Mouse (Mus musculus) granulocyte monocyte progenitor cell, adult 5-6 weeks (primary cell): ENCODE results near the gene Mink1. TPM values are rescaled to one million over a fixed set of nuclear protein-coding genes. Genes with fewer than 3 reads are reported as not detected.

Experiments
- total RNA-seq, 2 experiments: library from RNA; stranded (forward) in 1 of 2; stranded (reverse) in 1 of 2; fragments of 200-712, 200-1000 nt in 1 of 2; fragments of >200 nt in 1 of 2; fragmentation: Nextera tagmentation in 1 of 2; gene quantifications; 2 replicates each; pipeline ENCODE4 v1.2.3; 2014 to 2017

The Mink1 gene
- total RNA-seq, 2 experiments from 2014 or later: 13.3 to 25.0 TPM

Other genes starting within 250 kb of the Mink1 start
- gene Alox12e, start 240.3 kb upstream of the Mink1 start, total RNA-seq (2014; fragmentation: Nextera tagmentation): not detected in 2 replicates
- gene Alox12e, start 240.3 kb upstream of the Mink1 start, total RNA-seq (2017): not detected in 2 replicates
- not detected in 2 replicates for gene Alox15, start 210.8 kb upstream of the Mink1 start, total RNA-seq (2014; fragmentation: Nextera tagmentation)
- gene Alox15, start 210.8 kb upstream of the Mink1 start, total RNA-seq (2017): 0.62 and 0.82 TPM in 2 replicates
- 31.6 and 33.0 TPM in 2 replicates for gene Pelp1, start 152.8 kb upstream of the Mink1 start, total RNA-seq (2014; fragmentation: Nextera tagmentation)
- gene Pelp1, start 152.8 kb upstream of the Mink1 start, total RNA-seq (2017): 9.9 and 12.7 TPM in 2 replicates
- 63.2 and 69.8 TPM in 2 replicates for gene Arrb2, start 130.2 kb upstream of the Mink1 start, total RNA-seq (2014; fragmentation: Nextera tagmentation)
- gene Arrb2, start 130.2 kb upstream of the Mink1 start, total RNA-seq (2017): 41.1 and 74.9 TPM in 2 replicates
- 19.7 and 28.5 TPM in 2 replicates for gene Med11, start 111.0 kb upstream of the Mink1 start, total RNA-seq (2014; fragmentation: Nextera tagmentation)
- gene Med11, start 111.0 kb upstream of the Mink1 start, total RNA-seq (2017): 31.5 and 35.8 TPM in 2 replicates
- gene Zmynd15, start 103.4 kb upstream of the Mink1 start, total RNA-seq (2014; fragmentation: Nextera tagmentation): not detected in 2 replicates
- not detected in 2 replicates for gene Zmynd15, start 103.4 kb upstream of the Mink1 start, total RNA-seq (2017)
- not detected in 2 replicates for gene Cxcl16, start 102.9 kb upstream of the Mink1 start, total RNA-seq (2014; fragmentation: Nextera tagmentation)
- 0.22 TPM in 1 of 2 replicates, not detected in the other for gene Cxcl16, start 102.9 kb upstream of the Mink1 start, total RNA-seq (2017)
- gene Tm4sf5, start 57.6 kb upstream of the Mink1 start, total RNA-seq (2014; fragmentation: Nextera tagmentation): not detected in 2 replicates
- gene Tm4sf5, start 57.6 kb upstream of the Mink1 start, total RNA-seq (2017): not detected in 2 replicates
- not detected in 2 replicates for gene Vmo1, start 48.3 kb upstream of the Mink1 start, total RNA-seq (2014; fragmentation: Nextera tagmentation)
- gene Vmo1, start 48.3 kb upstream of the Mink1 start, total RNA-seq (2017): not detected in 2 replicates
- not detected in 2 replicates for gene Gltpd2, start 43.7 kb upstream of the Mink1 start, total RNA-seq (2014; fragmentation: Nextera tagmentation)
- gene Gltpd2, start 43.7 kb upstream of the Mink1 start, total RNA-seq (2017): not detected in 2 replicates
- 243 and 281 TPM in 2 replicates for gene Psmb6, start 37.5 kb upstream of the Mink1 start, total RNA-seq (2014; fragmentation: Nextera tagmentation)
- 290 and 384 TPM in 2 replicates for gene Psmb6, start 37.5 kb upstream of the Mink1 start, total RNA-seq (2017)
- not detected in 2 replicates for gene Gm40193, start 29.9 kb upstream of the Mink1 start, total RNA-seq (2014; fragmentation: Nextera tagmentation)
- gene Gm40193, start 29.9 kb upstream of the Mink1 start, total RNA-seq (2017): not detected in 2 replicates
- gene Pld2, start 22.8 kb upstream of the Mink1 start, total RNA-seq (2014; fragmentation: Nextera tagmentation): 0.99 and 6.2 TPM in 2 replicates
- 0.10 and 0.26 TPM in 2 replicates for gene Pld2, start 22.8 kb upstream of the Mink1 start, total RNA-seq (2017)
- gene 4930544D05Rik, start 53.0 kb downstream of the Mink1 start, total RNA-seq (2014; fragmentation: Nextera tagmentation): 1.2 TPM in 1 of 2 replicates, not detected in the other
- not detected in 2 replicates for gene 4930544D05Rik, start 53.0 kb downstream of the Mink1 start, total RNA-seq (2017)
- not detected in 2 replicates for gene Chrne, start 56.3 kb downstream of the Mink1 start, total RNA-seq (2014; fragmentation: Nextera tagmentation)
- 0.26 TPM in 1 of 2 replicates, not detected in the other for gene Chrne, start 56.3 kb downstream of the Mink1 start, total RNA-seq (2017)
- gene Gp1ba, start 76.2 kb downstream of the Mink1 start, total RNA-seq (2014; fragmentation: Nextera tagmentation): not detected in 2 replicates
- not detected in 2 replicates for gene Gp1ba, start 76.2 kb downstream of the Mink1 start, total RNA-seq (2017)
- 35.4 and 51.1 TPM in 2 replicates for gene Rnf167, start 84.4 kb downstream of the Mink1 start, total RNA-seq (2014; fragmentation: Nextera tagmentation)
- gene Rnf167, start 84.4 kb downstream of the Mink1 start, total RNA-seq (2017): 32.7 and 34.6 TPM in 2 replicates
- gene Slc25a11, start 84.6 kb downstream of the Mink1 start, total RNA-seq (2014; fragmentation: Nextera tagmentation): 80.9 and 91.7 TPM in 2 replicates
- gene Slc25a11, start 84.6 kb downstream of the Mink1 start, total RNA-seq (2017): 63.3 and 67.7 TPM in 2 replicates
- gene Pfn1, start 91.8 kb downstream of the Mink1 start, total RNA-seq (2014; fragmentation: Nextera tagmentation): 1,205 and 1,364 TPM in 2 replicates
- 425 and 461 TPM in 2 replicates for gene Pfn1, start 91.8 kb downstream of the Mink1 start, total RNA-seq (2017)
- 14.9 and 18.9 TPM in 2 replicates for gene Eno3, start 94.3 kb downstream of the Mink1 start, total RNA-seq (2014; fragmentation: Nextera tagmentation)
- gene Eno3, start 94.3 kb downstream of the Mink1 start, total RNA-seq (2017): 4.5 and 5.9 TPM in 2 replicates
- 91.0 and 130 TPM in 2 replicates for gene Spag7, start 106.5 kb downstream of the Mink1 start, total RNA-seq (2014; fragmentation: Nextera tagmentation)
- 46.8 and 49.8 TPM in 2 replicates for gene Spag7, start 106.5 kb downstream of the Mink1 start, total RNA-seq (2017)
- gene Camta2, start 125.2 kb downstream of the Mink1 start, total RNA-seq (2014; fragmentation: Nextera tagmentation): 18.7 and 25.2 TPM in 2 replicates
- gene Camta2, start 125.2 kb downstream of the Mink1 start, total RNA-seq (2017): 1.5 and 3.0 TPM in 2 replicates
- gene Inca1, start 137.3 kb downstream of the Mink1 start, total RNA-seq (2014; fragmentation: Nextera tagmentation): not detected in 2 replicates
- gene Inca1, start 137.3 kb downstream of the Mink1 start, total RNA-seq (2017): not detected in 2 replicates
- 3.6 and 8.3 TPM in 2 replicates for gene Kif1c, start 137.7 kb downstream of the Mink1 start, total RNA-seq (2014; fragmentation: Nextera tagmentation)
- gene Kif1c, start 137.7 kb downstream of the Mink1 start, total RNA-seq (2017): 4.5 and 5.7 TPM in 2 replicates
- gene Zfp3, start 201.3 kb downstream of the Mink1 start, total RNA-seq (2014; fragmentation: Nextera tagmentation): 0.45 and 2.1 TPM in 2 replicates
- gene Zfp3, start 201.3 kb downstream of the Mink1 start, total RNA-seq (2017): 0.26 and 1.0 TPM in 2 replicates
- gene Scimp, start 249.7 kb downstream of the Mink1 start, total RNA-seq (2014; fragmentation: Nextera tagmentation): not detected in 2 replicates
- not detected in 2 replicates for gene Scimp, start 249.7 kb downstream of the Mink1 start, total RNA-seq (2017)